Mouse (Mus musculus): ENCODE data around the gene Ccdc51. TPM values are rescaled to one million over a fixed set of nuclear protein-coding genes. Genes with fewer than 3 reads are reported as not detected.

Gene Ccdc51
- total RNA-seq (2012; rRNA removed) (26.8 and 28.4 TPM in 2 replicates), polyA plus RNA-seq (2012; ENCODE audit: insufficient read depth in 1 of 2, insufficient read length in 2 of 2, low read depth in 1 of 2, low replicate concordance in 2 of 2, missing spikeins in 1 of 2) (10 to 100 TPM in 1 of 2 experiments, not detected in 1; 15.1 TPM)

GRCm38 (mm10) chr9:109082124-109082800 lies at the start of gene Ccdc51, which contains the start of gene Tma7:
Gene Ccdc51, plus strand, starts transcription at chr9:109082493.
Gene Tma7, minus strand, starts transcription at chr9:109082587.
- H3K27ac ChIP-seq (ENCODE audit: control insufficient read depth, low read depth, low read length) = peak within 1 kb of the TSS; percentile 75
- H3K79me2 ChIP-seq (ENCODE audit: control insufficient read depth, insufficient read depth, low read length, poor library complexity) = peaks cover 37% of the 10 kb centered on the region

DNA sequence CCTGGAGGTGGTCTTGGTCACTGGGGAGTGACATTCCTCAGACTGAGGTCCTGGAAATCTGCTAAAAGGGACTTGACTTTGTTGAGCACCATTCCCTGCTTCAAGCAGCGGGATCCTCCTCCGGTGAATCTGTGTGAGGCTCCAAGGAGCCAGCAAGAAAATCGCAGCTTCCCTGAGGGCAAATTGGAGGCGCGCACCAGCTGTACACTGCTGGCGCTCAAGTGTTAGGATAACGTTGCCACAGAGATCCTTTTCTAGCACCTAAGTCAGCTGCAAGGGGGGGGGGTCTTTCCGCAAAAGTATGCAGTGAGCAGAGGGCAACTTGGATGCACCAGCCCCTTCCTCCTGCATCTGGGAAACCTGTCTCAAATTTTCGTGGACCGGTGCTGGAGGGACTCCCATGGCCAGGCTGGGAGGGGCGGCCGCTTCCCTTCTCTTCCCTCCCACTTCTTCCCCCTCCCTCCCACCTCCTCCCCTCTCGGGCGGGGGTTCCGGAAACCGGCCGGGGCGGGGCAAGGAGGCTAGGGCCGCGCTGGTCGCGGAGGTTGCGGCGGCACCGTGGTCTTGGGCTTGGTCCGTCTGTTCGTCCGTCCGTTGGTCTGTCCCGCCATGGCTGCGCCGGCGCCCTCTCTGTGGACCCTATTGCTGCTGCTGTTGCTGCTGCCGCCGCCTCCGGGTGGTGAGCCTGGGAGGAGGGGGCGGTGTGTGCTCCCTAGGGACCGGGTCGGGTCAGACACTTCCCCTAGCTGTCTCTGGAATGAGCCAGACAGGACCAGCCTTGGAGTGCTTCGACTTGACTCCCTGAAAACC lies 44.0 kb upstream of the Ccdc51 start, which contains the start of gene Shisa5:
TSS of gene Shisa5 (plus strand) at position 480 of the 810 bp plus-strand sequence.
- H3K9ac ChIP-seq (ENCODE audit: control insufficient read depth, low read depth, low read length, poor library complexity, severe bottlenecking) = peak within 1 kb of the TSS; percentile 84
- DNase-seq (ENCODE audit: low read depth, low spot score) = peak; percentile 81
- H3K4me1 ChIP-seq (ENCODE audit: control insufficient read depth in 1 of 2, insufficient read depth in 2 of 2, low read length in 2 of 2) = peaks cover 0 to 4% of the 10 kb centered on the region in 2 experiments; a peak in 1 of 4 replicates
- peaks cover 2% of the 10 kb centered on the region; the same call in 1 of the 2 replicates for H3K79me2 ChIP-seq (ENCODE audit: control insufficient read depth, insufficient read depth, low read length, poor library complexity)
- H3K27me3 ChIP-seq (ENCODE audit: control insufficient read depth in 1 of 2, insufficient read depth in 2 of 2, low read length in 2 of 2) = no peaks in the 10 kb centered on the region
- peaks cover 0 to 2% of the 10 kb centered on the region in 2 experiments; a peak in 2 of 4 replicates for H3K36me3 ChIP-seq (ENCODE audit: control insufficient read depth in 1 of 2, insufficient read depth in 2 of 2, low read length in 2 of 2)
- H3K27ac ChIP-seq (ENCODE audit: control insufficient read depth, low read depth, low read length) = peak within 1 kb of the TSS; percentile 1; the same call in 1 of the 2 replicates
- no peaks in the 10 kb centered on the region for H3K9me3 ChIP-seq (replicated peaks; ENCODE audit: insufficient read depth, low read length)
- peak within 1 kb of the TSS; percentile 87 to 94 for H3K4me3 ChIP-seq (ENCODE audit: control insufficient read depth in 1 of 2, insufficient read depth in 1 of 2, low read depth in 2 of 2, low read length in 2 of 2)
- TF ChIP-seq SIN3A (IDR thresholded peaks at IDR 0.05; ENCODE audit: low read length) = peak; percentile 61
- TF ChIP-seq TBP (IDR thresholded peaks at IDR 0.05; ENCODE audit: low read depth, low read length) = no peak
- TF ChIP-seq CHD2 (IDR thresholded peaks at IDR 0.05; ENCODE audit: low read length) = no peak
- TF ChIP-seq RCOR1 (IDR thresholded peaks at IDR 0.05; ENCODE audit: low read depth, low read length) = 0 out of 2 replicates have a peak, but pooled peaks have one; percentile 20
- no peak for TF ChIP-seq ZNF384 (IDR thresholded peaks at IDR 0.05; ENCODE audit: low read depth, low read length)
- TF ChIP-seq TCF12 (IDR thresholded peaks at IDR 0.05; ENCODE audit: low read depth, low read length) = peak; percentile 58
- peak; percentile 62 for TF ChIP-seq HCFC1 (IDR thresholded peaks at IDR 0.05; ENCODE audit: low read depth, low read length)
- peak; percentile 63 for TF ChIP-seq MXI1 (IDR thresholded peaks at IDR 0.05; ENCODE audit: low read depth, low read length)
- no peak for TF ChIP-seq BHLHE40 (IDR thresholded peaks at IDR 0.05; ENCODE audit: borderline replicate concordance, low read depth, low read length)
- 0 out of 2 replicates have a peak, but pooled peaks have one; percentile 11 for TF ChIP-seq NRF1 (IDR thresholded peaks at IDR 0.05; ENCODE audit: insufficient read depth, low read depth, low read length, poor library complexity, severe bottlenecking)
- TF ChIP-seq ELF1 (IDR thresholded peaks at IDR 0.05; ENCODE audit: low read depth, low read length) = peak; percentile 67
- no peak for TF ChIP-seq JUND (IDR thresholded peaks at IDR 0.05; ENCODE audit: low read depth, low read length)
- TF ChIP-seq NELFE (IDR thresholded peaks at IDR 0.05; ENCODE audit: low read depth, low read length) = peak; percentile 76
- TF ChIP-seq ETS1 (IDR thresholded peaks at IDR 0.05; ENCODE audit: low read depth, low read length) = peak; percentile 39; the same call in 1 of the 2 replicates
- TF ChIP-seq POLR2A (IDR thresholded peaks at IDR 0.05; ENCODE audit: control insufficient read depth in 1 of 2, insufficient read depth in 1 of 2, low read depth in 1 of 2, low read length in 2 of 2, poor library complexity in 1 of 2) = peak; percentile 76 to 83
- TF ChIP-seq ZMIZ1 (IDR thresholded peaks at IDR 0.05; ENCODE audit: low read depth, low read length) = peak; percentile 66; the same call in 1 of the 2 replicates
- peak in 1 of 2 experiments; percentile 11; a peak in 1 of 4 replicates for TF ChIP-seq EP300 (IDR thresholded peaks at IDR 0.05; ENCODE audit: low read depth in 1 of 2, low read length in 2 of 2)

More at GRCm38 (mm10) chr9:109082124-109082800, at the start of gene Ccdc51, which contains the start of gene Tma7:
- H3K4me3 ChIP-seq (ENCODE audit: control insufficient read depth in 1 of 2, insufficient read depth in 1 of 2, low read depth in 2 of 2, low read length in 2 of 2) = peak within 1 kb of the TSS; percentile 56 to 82
- peak; percentile 97 for DNase-seq (ENCODE audit: low read depth, low spot score)
- H3K36me3 ChIP-seq (ENCODE audit: control insufficient read depth in 1 of 2, insufficient read depth in 2 of 2, low read length in 2 of 2) = peaks cover 4 to 6% of the 10 kb centered on the region in 2 experiments; a peak in 3 of 4 replicates
- no peaks in the 10 kb centered on the region for H3K27me3 ChIP-seq (ENCODE audit: control insufficient read depth in 1 of 2, insufficient read depth in 2 of 2, low read length in 2 of 2)
- H3K9me3 ChIP-seq (replicated peaks; ENCODE audit: insufficient read depth, low read length) = no peaks in the 10 kb centered on the region
- peak within 1 kb of the TSS; percentile 74 for H3K9ac ChIP-seq (ENCODE audit: control insufficient read depth, low read depth, low read length, poor library complexity, severe bottlenecking)
- TF ChIP-seq UBTF (IDR thresholded peaks at IDR 0.05; ENCODE audit: borderline replicate concordance, insufficient read depth, low read depth, low read length) (no peak), KAT2A (conservative IDR thresholded peaks at IDR 0.05; ENCODE audit: low read depth, low read length) (peak; percentile 47; the same call in 1 of the 2 replicates), CHD2 (IDR thresholded peaks at IDR 0.05; ENCODE audit: low read length) (peak; percentile 58), MAFK (IDR thresholded peaks at IDR 0.05; ENCODE audit: borderline replicate concordance, low read depth, low read length) (no peak), TBP (IDR thresholded peaks at IDR 0.05; ENCODE audit: low read depth, low read length) (peak; percentile 96), USF1 (IDR thresholded peaks at IDR 0.05; ENCODE audit: low read depth, low read length) (no peak), SMC3 (IDR thresholded peaks at IDR 0.05; ENCODE audit: low read depth, low read length) (no peak), GABPA (IDR thresholded peaks at IDR 0.05; ENCODE audit: low read depth, low read length) (no peak), ZNF384 (IDR thresholded peaks at IDR 0.05; ENCODE audit: low read depth, low read length) (no peak), HCFC1 (IDR thresholded peaks at IDR 0.05; ENCODE audit: low read depth, low read length) (peak; percentile 89), MXI1 (IDR thresholded peaks at IDR 0.05; ENCODE audit: low read depth, low read length) (peak; percentile 65), EP300 (IDR thresholded peaks at IDR 0.05; ENCODE audit: low read depth in 1 of 2, low read length in 2 of 2) (no peak), ELF1 (IDR thresholded peaks at IDR 0.05; ENCODE audit: low read depth, low read length) (peak; percentile 91), MYC (IDR thresholded peaks at IDR 0.05; ENCODE audit: low read depth, low read length) (peak; percentile 26; the same call in 1 of the 2 replicates), USF2 (IDR thresholded peaks at IDR 0.05; ENCODE audit: borderline replicate concordance in 1 of 2, insufficient read depth in 1 of 2, low read depth in 1 of 2, low read length in 2 of 2) (no peak), POLR2AphosphoS2 (IDR thresholded peaks at IDR 0.05; ENCODE audit: low read length) (peak; percentile 76), MEF2A (IDR thresholded peaks at IDR 0.05; ENCODE audit: extremely low read depth, insufficient replicate concordance, low read depth, low read length, poor library complexity, severe bottlenecking) (no peak), MAZ (IDR thresholded peaks at IDR 0.05; ENCODE audit: low read depth, low read length) (peak; percentile 50; the same call in 1 of the 2 replicates), NRF1 (IDR thresholded peaks at IDR 0.05; ENCODE audit: insufficient read depth, low read depth, low read length, poor library complexity, severe bottlenecking) (0 out of 2 replicates have a peak, but pooled peaks have one; percentile 12), MAX (IDR thresholded peaks at IDR 0.05; ENCODE audit: low read length) (peak; percentile 42), NELFE (IDR thresholded peaks at IDR 0.05; ENCODE audit: low read depth, low read length) (peak; percentile 88), SIN3A (IDR thresholded peaks at IDR 0.05; ENCODE audit: low read length) (peak; percentile 91), ETS1 (IDR thresholded peaks at IDR 0.05; ENCODE audit: low read depth, low read length) (no peak; the same call in 1 of the 2 replicates), POLR2A (IDR thresholded peaks at IDR 0.05; ENCODE audit: control insufficient read depth in 1 of 2, insufficient read depth in 1 of 2, low read depth in 1 of 2, low read length in 2 of 2, poor library complexity in 1 of 2) (peak; percentile 85 to 94)
- H3K4me1 ChIP-seq (ENCODE audit: control insufficient read depth in 1 of 2, insufficient read depth in 2 of 2, low read length in 2 of 2) = peaks cover 0 to 9% of the 10 kb centered on the region in 2 experiments; a peak in 2 of 4 replicates

Data from MEL (cell line).